Mouse (Mus musculus): ENCODE measurements around the gene Pbsn. TPM values are rescaled to one million over a fixed set of nuclear protein-coding genes. Genes with fewer than 3 reads are reported as not detected.

Pbsn gene
- not detected in 4 replicates for total RNA-seq (2023; ENCODE audit: inconsistent age)

GRCm38 (mm10) chrX:77853523-77853922, at the start of gene Pbsn:
Pbsn (minus strand) TSS chrX:77853623.

DNA sequence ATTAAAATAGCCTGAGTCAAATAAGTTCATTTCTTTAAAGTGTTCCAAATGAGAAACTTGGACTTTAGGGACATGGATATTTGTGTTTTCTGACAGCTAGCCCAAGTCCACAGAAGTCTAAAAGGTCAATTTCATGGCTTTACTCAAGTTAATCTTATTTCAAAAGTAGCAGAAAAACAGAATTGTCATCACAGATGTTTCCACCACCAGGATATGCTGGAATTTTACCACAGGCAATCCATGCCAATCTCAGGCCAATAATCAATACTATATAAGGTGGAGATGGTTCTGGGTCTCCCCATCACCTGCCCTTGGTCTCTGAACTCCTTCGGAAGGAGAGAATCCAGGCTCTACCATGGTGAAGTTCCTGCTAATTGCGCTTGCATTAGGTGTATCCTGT, 11.0 kb upstream of the Pbsn start, which contains the start of gene Gm14744:
Gene Gm14744, plus strand, starts transcription at position 301 of the 400 bp plus-strand sequence.

DNA sequence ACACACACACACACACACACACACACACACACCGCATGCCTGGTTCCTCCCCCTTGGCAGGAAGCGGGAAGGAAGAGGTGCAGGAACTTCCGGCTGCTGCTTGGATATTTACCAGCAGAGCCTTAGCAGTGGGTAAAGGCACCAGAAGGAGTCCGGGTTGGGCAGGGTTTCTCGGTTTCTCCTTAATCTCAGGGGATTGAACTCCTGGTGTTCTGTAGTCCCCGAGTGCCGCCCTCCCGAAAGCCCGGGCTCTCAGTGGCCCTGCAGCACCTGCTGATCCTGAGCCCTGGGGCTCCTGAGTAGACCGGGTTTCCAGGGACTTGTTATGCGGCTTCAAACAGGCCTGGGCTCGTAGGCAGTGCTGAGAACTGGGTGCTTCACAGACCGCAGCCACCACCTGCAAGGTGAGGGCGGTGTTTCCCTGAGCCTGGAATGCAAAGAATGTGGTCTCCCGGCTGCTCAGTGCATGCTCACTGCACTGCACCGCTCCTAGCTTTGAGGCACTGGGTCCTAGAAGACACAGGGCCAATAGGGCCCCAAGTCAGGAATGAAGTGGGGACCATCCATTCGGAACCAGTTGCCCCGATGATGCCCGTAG, 57.1 kb downstream of the Pbsn start, which contains the start of gene Prkx:
Gene Prkx, minus strand, starts transcription at position 41 of the 598 bp plus-strand sequence.

Other genes starting within 250 kb of the Pbsn start
- gene Prkx, start 57.3 kb downstream of the Pbsn start, total RNA-seq (2023; ENCODE audit: inconsistent age) = 38.3 to 44.9 TPM (median 43.5 TPM) in 4 replicates
- not detected in 4 replicates for gene Gm14744, start 11.1 kb upstream of the Pbsn start, total RNA-seq (2023; ENCODE audit: inconsistent age)
- gene 5430402E10Rik, start 71.4 kb upstream of the Pbsn start, total RNA-seq (2023; ENCODE audit: inconsistent age) = not detected in 4 replicates
- gene Obp1a, start 237.8 kb upstream of the Pbsn start, total RNA-seq (2023; ENCODE audit: inconsistent age) = not detected in 4 replicates

Measured in B cell, adult (primary cell).